Mouse (Mus musculus): ENCODE results near the gene Olfr513.

Gene Olfr513

GRCm38 (mm10) chr7:108750673-108751072 is at the start of gene Olfr513:
Gene Olfr513, plus strand, starts transcription at chr7:108750973.
- DNase-seq, result no peak

GRCm38 (mm10) chr7:108713020-108713419 is 37.8 kb upstream of the Olfr513 start, which contains the start of gene Olfr512:
Gene Olfr512, plus strand, starts transcription at chr7:108713320.
- no peak for DNase-seq

- no peak for DNase-seq
These were observed 9.6 kb downstream of the Olfr513 start for GRCm38 (mm10) chr7:108760411-108760810.

- no peak for DNase-seq
These were observed 46.6 kb downstream of the Olfr513 start for GRCm38 (mm10) chr7:108797205-108797933.

All from cerebellum, adult 11-12 months (tissue).